Comparison of ENCODE assay signal across 13 mouse cellular contexts in the genomic region with DNA sequence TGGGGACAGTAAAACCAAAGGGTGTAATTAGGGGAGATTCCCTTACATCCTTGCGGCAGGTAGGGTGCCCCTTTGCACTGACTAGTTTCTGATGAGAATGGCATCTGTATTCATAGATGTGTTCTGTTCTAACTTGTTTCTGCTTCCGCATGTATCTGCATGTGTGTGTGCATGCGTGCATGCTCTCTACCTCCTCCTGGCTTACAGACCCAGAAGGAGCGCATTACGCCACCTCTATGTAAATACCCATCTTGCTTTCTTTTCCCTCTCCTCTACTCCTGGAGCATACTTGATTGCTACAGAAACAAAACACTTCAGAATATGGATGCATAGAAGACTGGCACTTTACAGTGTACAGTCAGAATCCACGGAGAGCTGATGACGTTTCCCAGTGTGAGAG. TPM values are rescaled to one million over a fixed set of nuclear protein-coding genes. Genes with fewer than 3 reads are reported as not detected.
DNase-seq lines count a peak whose midpoint lies in the region; ATAC-seq lines count a peak whose summit lies in the region.
"Had no signal": no experiment of that assay in that cellular context is flagged by ENCODE, and none has a peak within 500 bp of the region (broad histone marks: within the 10 kb centered on the region; RNA-seq: fewer than 3 reads in every experiment).

No protein-coding gene starts in this region.

- H3K4me2 ChIP-seq in heart, embryonic 15.5 days: no peak overlapping the region
- no peak overlapping the region for H3K4me2 ChIP-seq in liver, embryonic 13.5 days
- H3K4me2 ChIP-seq in embryonic facial prominence, embryonic 13.5 days: no peak overlapping the region
- H3K4me2 ChIP-seq in neural tube, embryonic 13.5 days: no peak overlapping the region
- H3K4me2 ChIP-seq in midbrain, embryonic 14.5 days (ENCODE audit: low read length): no peak overlapping the region

- H3K4me1 ChIP-seq in heart, embryonic 15.5 days (replicated peaks): peaks cover 39% of the 10 kb centered on the region
- H3K4me1 ChIP-seq in liver, embryonic 13.5 days (replicated peaks): peaks cover 65% of the 10 kb centered on the region
- H3K4me1 ChIP-seq in embryonic facial prominence, embryonic 13.5 days: peaks cover 62% of the 10 kb centered on the region
- H3K4me1 ChIP-seq in neural tube, embryonic 13.5 days (replicated peaks): peaks cover 58% of the 10 kb centered on the region
- peaks cover 12% of the 10 kb centered on the region; the same call in 1 of the 2 replicates for H3K4me1 ChIP-seq in midbrain, embryonic 14.5 days (ENCODE audit: control insufficient read depth, insufficient read depth, low read length)

- no peaks in the 10 kb centered on the region for H3K36me3 ChIP-seq in heart, embryonic 15.5 days
- no peaks in the 10 kb centered on the region for H3K36me3 ChIP-seq in liver, embryonic 13.5 days
- H3K36me3 ChIP-seq in embryonic facial prominence, embryonic 13.5 days: no peaks in the 10 kb centered on the region
- H3K36me3 ChIP-seq in neural tube, embryonic 13.5 days: no peaks in the 10 kb centered on the region
- H3K36me3 ChIP-seq in midbrain, embryonic 14.5 days (ENCODE audit: control insufficient read depth, insufficient read depth, low read length): no peaks in the 10 kb centered on the region

- 83% methylated on average over 7 of the region's 7 CpGs for WGBS in heart, embryonic 15.5 days
- 83% methylated on average over 7 of the region's 7 CpGs for WGBS in liver, embryonic 13.5 days (ENCODE audit: insufficient replicate concordance)
- 75% methylated on average over 7 of the region's 7 CpGs for WGBS in embryonic facial prominence, embryonic 13.5 days
- WGBS in neural tube, embryonic 13.5 days: 94% methylated on average over 7 of the region's 7 CpGs
- WGBS in midbrain, embryonic 14.5 days: 94% methylated on average over 7 of the region's 7 CpGs

- DNase-seq in heart, postnatal 25 days (ENCODE audit: low spot score): no peak
- DNase-seq in liver, embryonic 13.5 days: no peak
- no peak for DNase-seq in liver
- no peak for DNase-seq in midbrain, embryonic 14.5 days
- DNase-seq in cerebellum, adult 11-12 months: no peak
- DNase-seq: cerebellum, postnatal 14 days had no signal

- no peaks in the 10 kb centered on the region for H3K27me3 ChIP-seq in heart, embryonic 15.5 days
- H3K27me3 ChIP-seq in liver, embryonic 13.5 days: no peaks in the 10 kb centered on the region
- H3K27me3 ChIP-seq in embryonic facial prominence, embryonic 13.5 days: no peaks in the 10 kb centered on the region
- no peaks in the 10 kb centered on the region for H3K27me3 ChIP-seq in neural tube, embryonic 13.5 days
- H3K27me3 ChIP-seq in midbrain, embryonic 14.5 days (ENCODE audit: control insufficient read depth, insufficient read depth, low read length): no peaks in the 10 kb centered on the region

- H3K9ac ChIP-seq in heart, embryonic 15.5 days: no peak overlapping the region
- no peak overlapping the region for H3K9ac ChIP-seq in liver, embryonic 13.5 days
- H3K9ac ChIP-seq in embryonic facial prominence, embryonic 13.5 days: no peak overlapping the region
- peak overlapping the region; percentile 26; the same call in 1 of the 2 replicates for H3K9ac ChIP-seq in neural tube, embryonic 13.5 days
- no peak overlapping the region for H3K9ac ChIP-seq in midbrain, embryonic 14.5 days (replicated peaks; ENCODE audit: low read length)

- H3K4me3 ChIP-seq in heart, embryonic 15.5 days: no peak overlapping the region
- H3K4me3 ChIP-seq in liver, embryonic 13.5 days (replicated peaks): no peak overlapping the region
- H3K4me3 ChIP-seq in embryonic facial prominence, embryonic 13.5 days: no peak overlapping the region
- no peak overlapping the region for H3K4me3 ChIP-seq in neural tube, embryonic 13.5 days
- no peak overlapping the region for H3K4me3 ChIP-seq in midbrain, embryonic 14.5 days (replicated peaks; ENCODE audit: low read depth, low read length)
- H3K4me3 ChIP-seq: erythroblast, embryonic 14.5 days had no signal

- intact Hi-C loops in heart, postnatal 25 days (cut with DNase I): no loop called here

- no peaks in the 10 kb centered on the region for H3K9me3 ChIP-seq in heart, embryonic 15.5 days (replicated peaks)
- no peaks in the 10 kb centered on the region for H3K9me3 ChIP-seq in liver, embryonic 13.5 days (replicated peaks)
- H3K9me3 ChIP-seq in embryonic facial prominence, embryonic 13.5 days: no peaks in the 10 kb centered on the region
- H3K9me3 ChIP-seq in neural tube, embryonic 13.5 days: no peaks in the 10 kb centered on the region
- H3K9me3 ChIP-seq in midbrain, embryonic 14.5 days (ENCODE audit: control insufficient read depth, low read length): no peaks in the 10 kb centered on the region

- H3K27ac ChIP-seq in heart, embryonic 15.5 days: peak overlapping the region; percentile 40
- H3K27ac ChIP-seq in liver, embryonic 13.5 days: 0 out of 2 replicates have a peak overlapping the region, but pooled peaks have one; percentile 41
- peak overlapping the region; percentile 80 for H3K27ac ChIP-seq in embryonic facial prominence, embryonic 13.5 days
- peak overlapping the region; percentile 46; the same call in 1 of the 2 replicates for H3K27ac ChIP-seq in neural tube, embryonic 13.5 days (replicated peaks)
- no peak overlapping the region for H3K27ac ChIP-seq in midbrain, embryonic 14.5 days (replicated peaks; ENCODE audit: low read depth, low read length)

- no peak for ATAC-seq in heart, embryonic 15.5 days (replicated peaks; ENCODE audit: insufficient number of reproducible peaks, insufficient read depth, low FRiP score, low read depth)
- ATAC-seq in liver, embryonic 13.5 days (ENCODE audit: low read depth): no peak
- no peak for ATAC-seq in embryonic facial prominence, embryonic 13.5 days (ENCODE audit: insufficient number of reproducible peaks, insufficient read depth, low FRiP score, low TSS enrichment, low read depth)
- no peak for ATAC-seq in neural tube, embryonic 13.5 days (ENCODE audit: low read depth)
- no peak for ATAC-seq in midbrain, embryonic 14.5 days (ENCODE audit: low FRiP score, low TSS enrichment)

RNA-seq across cellular contexts. Expression of gene Mink1, which starts 21.1 kb away (rescaled TPM):
- 8.1 and 11.8 TPM in 2 replicates for polyA plus RNA-seq in heart, embryonic 15.5 days (2015; fragmentation: Nextera tagmentation; extraction: Ambion mirVana)
- 10 to 100 TPM; 43.6 to 46.3 TPM for total RNA-seq in heart, postnatal 25 days (2021)
- 3.5 and 5.2 TPM in 2 replicates for polyA plus RNA-seq in liver, embryonic 13.5 days (2015; fragmentation: Nextera tagmentation; extraction: Ambion mirVana)
- polyA plus RNA-seq in embryonic facial prominence, embryonic 13.5 days (2015; fragmentation: Nextera tagmentation; extraction: Ambion mirVana): 14.6 and 16.5 TPM in 2 replicates
- polyA plus RNA-seq in neural tube, embryonic 13.5 days (2015; fragmentation: Nextera tagmentation; extraction: Ambion mirVana): 18.0 TPM in 2 replicates
- 18.5 and 20.4 TPM in 2 replicates for polyA plus RNA-seq in midbrain, embryonic 14.5 days (2014; fragmentation: Nextera tagmentation; extraction: Ambion mirVana)

RNA-seq across cellular contexts. Expression of gene 4930544D05Rik, which starts 31.9 kb away (rescaled TPM):
- not detected in 2 replicates for polyA plus RNA-seq in heart, embryonic 15.5 days (2015; fragmentation: Nextera tagmentation; extraction: Ambion mirVana)
- total RNA-seq in heart, postnatal 25 days (2021): not detected
- polyA plus RNA-seq in liver, embryonic 13.5 days (2015; fragmentation: Nextera tagmentation; extraction: Ambion mirVana): not detected in 2 replicates
- polyA plus RNA-seq in embryonic facial prominence, embryonic 13.5 days (2015; fragmentation: Nextera tagmentation; extraction: Ambion mirVana): not detected in 2 replicates
- not detected in 2 replicates for polyA plus RNA-seq in neural tube, embryonic 13.5 days (2015; fragmentation: Nextera tagmentation; extraction: Ambion mirVana)
- polyA plus RNA-seq in midbrain, embryonic 14.5 days (2014; fragmentation: Nextera tagmentation; extraction: Ambion mirVana): not detected in 2 replicates
- total RNA-seq: megakaryocyte progenitor cell, adult 5-6 weeks had no signal
- polyA plus RNA-seq: erythroblast, embryonic 14.5 days had no signal

RNA-seq across cellular contexts. Expression of gene Chrne, which starts 35.2 kb away (rescaled TPM):
- polyA plus RNA-seq in heart, embryonic 15.5 days (2015; fragmentation: Nextera tagmentation; extraction: Ambion mirVana): 0.30 TPM in 1 of 2 replicates, not detected in the other
- not detected for total RNA-seq in heart, postnatal 25 days (2021)
- polyA plus RNA-seq in liver, embryonic 13.5 days (2015; fragmentation: Nextera tagmentation; extraction: Ambion mirVana): not detected in 2 replicates
- polyA plus RNA-seq in embryonic facial prominence, embryonic 13.5 days (2015; fragmentation: Nextera tagmentation; extraction: Ambion mirVana): not detected in 2 replicates
- 0.38 TPM in 1 of 2 replicates, not detected in the other for polyA plus RNA-seq in neural tube, embryonic 13.5 days (2015; fragmentation: Nextera tagmentation; extraction: Ambion mirVana)
- polyA plus RNA-seq in midbrain, embryonic 14.5 days (2014; fragmentation: Nextera tagmentation; extraction: Ambion mirVana): not detected in 2 replicates

RNA-seq across cellular contexts. Expression of gene Pld2, which starts 43.9 kb away (rescaled TPM):
- polyA plus RNA-seq in heart, embryonic 15.5 days (2015; fragmentation: Nextera tagmentation; extraction: Ambion mirVana): 10.4 and 11.7 TPM in 2 replicates
- total RNA-seq in heart, postnatal 25 days (2021): 1 to 10 TPM; 6.5 to 7.4 TPM
- 1.3 and 1.5 TPM in 2 replicates for polyA plus RNA-seq in liver, embryonic 13.5 days (2015; fragmentation: Nextera tagmentation; extraction: Ambion mirVana)
- polyA plus RNA-seq in embryonic facial prominence, embryonic 13.5 days (2015; fragmentation: Nextera tagmentation; extraction: Ambion mirVana): 5.3 and 6.5 TPM in 2 replicates
- 7.4 and 8.8 TPM in 2 replicates for polyA plus RNA-seq in neural tube, embryonic 13.5 days (2015; fragmentation: Nextera tagmentation; extraction: Ambion mirVana)
- polyA plus RNA-seq in midbrain, embryonic 14.5 days (2014; fragmentation: Nextera tagmentation; extraction: Ambion mirVana): 8.5 and 9.2 TPM in 2 replicates

RNA-seq across cellular contexts. Expression of gene Gm40193, which starts 51.0 kb away (rescaled TPM):
- polyA plus RNA-seq in heart, embryonic 15.5 days (2015; fragmentation: Nextera tagmentation; extraction: Ambion mirVana): not detected in 2 replicates
- total RNA-seq in heart, postnatal 25 days (2021): not detected
- not detected in 2 replicates for polyA plus RNA-seq in liver, embryonic 13.5 days (2015; fragmentation: Nextera tagmentation; extraction: Ambion mirVana)
- polyA plus RNA-seq in embryonic facial prominence, embryonic 13.5 days (2015; fragmentation: Nextera tagmentation; extraction: Ambion mirVana): not detected in 2 replicates
- polyA plus RNA-seq in neural tube, embryonic 13.5 days (2015; fragmentation: Nextera tagmentation; extraction: Ambion mirVana): not detected in 2 replicates
- polyA plus RNA-seq in midbrain, embryonic 14.5 days (2014; fragmentation: Nextera tagmentation; extraction: Ambion mirVana): not detected in 2 replicates
- total RNA-seq: left cerebral cortex, adult 18-20 months; megakaryocyte progenitor cell, adult 5-6 weeks had no signal
- polyA plus RNA-seq: erythroblast, embryonic 14.5 days; gonadal fat pad, adult 2 months had no signal
